Mouse (Mus musculus) MEL (cell line): ENCODE measurements around the gene Dnm2. TPM values are rescaled to one million over a fixed set of nuclear protein-coding genes. Genes with fewer than 3 reads are reported as not detected.
A peak's percentile ranks its signal among the peaks of the same experiment; 100 is the strongest.

Experiments used
- DNase-seq: peaks from one replicate; pipeline ENCODE4 v3.0.0; 2011; ENCODE audit warnings: low read depth, low spot score
- H3K27ac ChIP-seq: 2 replicates; pipeline ENCODE4 v1.5.1; 2012; ENCODE audit warnings: low read depth, mild to moderate bottlenecking, control low read depth, low read length, moderate library complexity; ENCODE audit not compliant: control insufficient read depth
- H3K27me3 ChIP-seq, 2 experiments: fragments of 150-350 bp in 1 of 2; sonication (generic) in 1 of 2; 2 replicates each; pipeline ENCODE4 v1.6.1; 2012; ENCODE audit warnings: low read length in 2 of 2, mild to moderate bottlenecking in 2 of 2, improper control_type of control experiment in 1 of 2, moderate library complexity in 1 of 2; ENCODE audit not compliant: insufficient read depth in 2 of 2, control insufficient read depth in 1 of 2
- H3K36me3 ChIP-seq, 2 experiments: 2 replicates each; pipeline ENCODE4 v1.6.1; 2012 to 2014; ENCODE audit warnings: low read length in 2 of 2, improper control_type of control experiment in 1 of 2, inconsistent platforms in 1 of 2, mild to moderate bottlenecking in 1 of 2; ENCODE audit not compliant: insufficient read depth in 2 of 2, control insufficient read depth in 1 of 2
- H3K4me1 ChIP-seq, 2 experiments: fragments of 150-350 bp in 1 of 2; sonication (generic) in 1 of 2; 2 replicates each; pipeline ENCODE4 v1.6.1; 2012; ENCODE audit warnings: low read length in 2 of 2, improper control_type of control experiment in 1 of 2, mild to moderate bottlenecking in 1 of 2; ENCODE audit not compliant: insufficient read depth in 2 of 2, control insufficient read depth in 1 of 2
- H3K4me3 ChIP-seq, 2 experiments: fragments of 150-350 bp in 1 of 2; sonication (generic) in 1 of 2; 2 replicates each; pipeline ENCODE4 v1.5.1; 2012; ENCODE audit warnings: low read depth in 2 of 2, low read length in 2 of 2, mild to moderate bottlenecking in 2 of 2, moderate library complexity in 2 of 2, control low read depth in 1 of 2, improper control_type of control experiment in 1 of 2; ENCODE audit not compliant: control insufficient read depth in 1 of 2, insufficient read depth in 1 of 2
- H3K79me2 ChIP-seq: 2 replicates; pipeline ENCODE4 v1.6.1; 2012; ENCODE audit warnings: mild to moderate bottlenecking, low read length, moderate library complexity; ENCODE audit not compliant: control insufficient read depth, poor library complexity, insufficient read depth
- H3K9ac ChIP-seq: 2 replicates; pipeline ENCODE4 v1.6.1; 2012; ENCODE audit warnings: low read depth, mild to moderate bottlenecking, control low read depth, low read length, moderate library complexity; ENCODE audit not compliant: control insufficient read depth, poor library complexity, severe bottlenecking
- H3K9me3 ChIP-seq: fragments of 150-350 bp; sonication (generic); replicated peaks from 2 replicates; pipeline ENCODE4 v1.6.1; 2012; ENCODE audit warnings: mild to moderate bottlenecking, low read length, improper control_type of control experiment, moderate library complexity; ENCODE audit not compliant: insufficient read depth
- BHLHE40 ChIP-seq: IDR thresholded peaks from 2 replicates; pipeline ENCODE4 v1.6.1; 2012; ENCODE audit warnings: low read depth, mild to moderate bottlenecking, inconsistent platforms, low read length, improper control_type of control experiment, borderline replicate concordance
- CHD1 ChIP-seq: IDR thresholded peaks from 2 replicates; pipeline ENCODE4 v1.6.1; 2012; ENCODE audit warnings: low read depth, mild to moderate bottlenecking, inconsistent platforms, low read length, improper control_type of control experiment
- CHD2 ChIP-seq: IDR thresholded peaks from 2 replicates; pipeline ENCODE4 v1.6.1; 2011; ENCODE audit warnings: low read length, improper control_type of control experiment
- E2F4 ChIP-seq: IDR thresholded peaks from 2 replicates; pipeline ENCODE4 v1.6.1; 2011; ENCODE audit warnings: low read depth, low read length, improper control_type of control experiment, borderline replicate concordance
- EP300 ChIP-seq, 2 experiments: IDR thresholded peaks; 2 replicates each; pipeline ENCODE4 v1.6.1; 2011; ENCODE audit warnings: improper control_type of control experiment in 2 of 2, low read length in 2 of 2, low read depth in 1 of 2, mild to moderate bottlenecking in 1 of 2
- ETS1 ChIP-seq: IDR thresholded peaks from 2 replicates; pipeline ENCODE4 v1.6.1; 2012; ENCODE audit warnings: low read depth, mild to moderate bottlenecking, inconsistent platforms, low read length, improper control_type of control experiment, moderate library complexity
- GABPA ChIP-seq: IDR thresholded peaks from 2 replicates; pipeline ENCODE4 v1.6.1; 2012; ENCODE audit warnings: low read depth, mild to moderate bottlenecking, inconsistent platforms, low read length, improper control_type of control experiment, moderate library complexity
- GATA1 ChIP-seq: IDR thresholded peaks from 2 replicates; pipeline ENCODE4 v1.6.1; 2011; ENCODE audit warnings: low read depth, low read length, improper control_type of control experiment
- HCFC1 ChIP-seq: IDR thresholded peaks from 2 replicates; pipeline ENCODE4 v1.6.1; 2012; ENCODE audit warnings: low read depth, mild to moderate bottlenecking, inconsistent platforms, low read length, improper control_type of control experiment, moderate library complexity
- JUND ChIP-seq: IDR thresholded peaks from 2 replicates; pipeline ENCODE4 v1.6.1; 2011; ENCODE audit warnings: low read depth, mild to moderate bottlenecking, improper control_type of control experiment, low read length
- KAT2A ChIP-seq: conservative IDR thresholded peaks from 2 replicates; pipeline ENCODE4 v1.6.1; 2012; ENCODE audit warnings: low read depth, low read length, improper control_type of control experiment, inconsistent platforms
- MAFK ChIP-seq: IDR thresholded peaks from 2 replicates; pipeline ENCODE4 v1.6.1; 2011; ENCODE audit warnings: low read depth, mild to moderate bottlenecking, low read length, improper control_type of control experiment, borderline replicate concordance
- MAZ ChIP-seq: IDR thresholded peaks from 2 replicates; pipeline ENCODE4 v1.6.1; 2012; ENCODE audit warnings: low read depth, mild to moderate bottlenecking, inconsistent platforms, low read length, improper control_type of control experiment
- MXI1 ChIP-seq: IDR thresholded peaks from 2 replicates; pipeline ENCODE4 v1.6.1; 2011; ENCODE audit warnings: mild to moderate bottlenecking, low read depth, low read length, improper control_type of control experiment
- MYB ChIP-seq: IDR thresholded peaks from 2 replicates; pipeline ENCODE4 v1.6.1; 2011; ENCODE audit warnings: mild to moderate bottlenecking, low read depth, low read length, improper control_type of control experiment
- NELFE ChIP-seq: IDR thresholded peaks from 2 replicates; pipeline ENCODE4 v1.6.1; 2011; ENCODE audit warnings: low read depth, low read length, improper control_type of control experiment
- POLR2AphosphoS5 ChIP-seq: IDR thresholded peaks from 2 replicates; pipeline ENCODE4 v1.6.1; 2012; ENCODE audit warnings: low read depth, borderline replicate concordance, mild to moderate bottlenecking, inconsistent platforms, low read length, moderate library complexity, mixed read lengths
- RAD21 ChIP-seq: IDR thresholded peaks from 2 replicates; pipeline ENCODE4 v1.6.1; 2011; ENCODE audit warnings: mild to moderate bottlenecking, low read depth, low read length, improper control_type of control experiment
- RCOR1 ChIP-seq: IDR thresholded peaks from 2 replicates; pipeline ENCODE4 v1.6.1; 2012; ENCODE audit warnings: low read depth, mild to moderate bottlenecking, inconsistent platforms, low read length, improper control_type of control experiment
- SMC3 ChIP-seq: IDR thresholded peaks from 2 replicates; pipeline ENCODE4 v1.6.1; 2011; ENCODE audit warnings: low read depth, low read length, improper control_type of control experiment
- TBP ChIP-seq: IDR thresholded peaks from 2 replicates; pipeline ENCODE4 v1.8.0; 2011; ENCODE audit warnings: low read depth, low read length, improper control_type of control experiment
- TCF12 ChIP-seq: IDR thresholded peaks from 2 replicates; pipeline ENCODE4 v1.6.1; 2014; ENCODE audit warnings: low read depth, mild to moderate bottlenecking, inconsistent platforms, low read length, improper control_type of control experiment, moderate library complexity
- UBTF ChIP-seq: IDR thresholded peaks from 2 replicates; pipeline ENCODE4 v1.6.1; 2012; ENCODE audit warnings: low read depth, mild to moderate bottlenecking, inconsistent platforms, low read length, improper control_type of control experiment, moderate library complexity, borderline replicate concordance; ENCODE audit not compliant: insufficient read depth
- USF1 ChIP-seq: IDR thresholded peaks from 2 replicates; pipeline ENCODE4 v1.6.1; 2014; ENCODE audit warnings: low read depth, mild to moderate bottlenecking, inconsistent platforms, low read length, improper control_type of control experiment, moderate library complexity
- USF2 ChIP-seq, 2 experiments: IDR thresholded peaks; 2 replicates each; pipeline ENCODE4 v1.6.1; 2011 to 2012; ENCODE audit warnings: improper control_type of control experiment in 2 of 2, low read length in 2 of 2, borderline replicate concordance in 1 of 2, inconsistent platforms in 1 of 2, low read depth in 1 of 2, mild to moderate bottlenecking in 1 of 2; ENCODE audit not compliant: insufficient read depth in 1 of 2
- ZMIZ1 ChIP-seq: IDR thresholded peaks from 2 replicates; pipeline ENCODE4 v1.6.1; 2012; ENCODE audit warnings: low read depth, mild to moderate bottlenecking, inconsistent platforms, low read length, improper control_type of control experiment, moderate library complexity
- ZNF384 ChIP-seq: IDR thresholded peaks from 2 replicates; pipeline ENCODE4 v1.6.1; 2012; ENCODE audit warnings: low read depth, mild to moderate bottlenecking, inconsistent platforms, low read length, improper control_type of control experiment
- polyA plus RNA-seq, 2 experiments: library from polyadenylated mRNA; stranded (reverse) in 1 of 2; unstranded in 1 of 2; fragments of >175 nt in 1 of 2; fragments of >200 nt in 1 of 2; gene quantifications; 2 replicates each; pipeline versions ENCODE4 v1.2.1 to v1.2.4; 2012; ENCODE audit warnings: low replicate concordance in 2 of 2, low read depth in 1 of 2; ENCODE audit not compliant: insufficient read length in 2 of 2, insufficient read depth in 1 of 2, missing spikeins in 1 of 2
- total RNA-seq: library from RNA; depleted of rRNA; stranded (reverse); fragments of 300-350 nt; gene quantifications from 2 replicates; pipeline ENCODE4 v1.2.3, GENCODE M21; 2012

Gene Dnm2
- total and polyA plus RNA-seq, 3 experiments, result 117 to 832 (median 237) TPM

GRCm38 (mm10) chr9:21537009-21537408 is 112.3 kb downstream of the Dnm2 start:
- TF ChIP-seq CHD2 (no peak), RAD21 (no peak), GATA1 (no peak), BHLHE40 (no peak), UBTF (no peak), MAFK (no peak), EP300 (IDR thresholded peaks at IDR 0.05; ENCODE audit: low read depth in 1 of 2, low read length in 2 of 2) (no peak), POLR2AphosphoS5 (no peak), E2F4 (no peak), HCFC1 (0 out of 2 replicates have a peak, but pooled peaks have one; percentile 1), GABPA (no peak), CHD1 (no peak), SMC3 (no peak), ETS1 (no peak), USF1 (no peak), TCF12 (no peak), KAT2A (no peak), ZNF384 (no peak), RCOR1 (no peak), TBP (no peak), NELFE (0 out of 2 replicates have a peak, but pooled peaks have one; percentile 26), MXI1 (0 out of 2 replicates have a peak, but pooled peaks have one; percentile 6), USF2 (IDR thresholded peaks at IDR 0.05; ENCODE audit: borderline replicate concordance in 1 of 2, insufficient read depth in 1 of 2, low read depth in 1 of 2, low read length in 2 of 2) (no peak), MYB (no peak), JUND (no peak), ZMIZ1 (no peak), MAZ (no peak; the same call in 1 of the 2 replicates)
- TF ChIP-seq, all 39 proteins: peak for 3
- DNase-seq, result no peak
- Histone ChIP-seq H3K79me2 (no peaks in the 10 kb centered on the region), H3K36me3 (peaks cover 0 to 16% of the 10 kb centered on the region in 2 experiments; a peak in 2 of 4 replicates), H3K4me1 (peaks cover 7 to 30% of the 10 kb centered on the region in 2 experiments), H3K27ac (no peak overlapping the region), H3K4me3 (no peak overlapping the region), H3K27me3 (no peaks in the 10 kb centered on the region), H3K9ac (no peak overlapping the region), H3K9me3 (no peaks in the 10 kb centered on the region)
